Mouse (Mus musculus) urinary bladder, adult 2 months (tissue): ENCODE data around the gene Hist1h2bg. TPM values are rescaled to one million over a fixed set of nuclear protein-coding genes. Genes with fewer than 3 reads are reported as not detected.
A peak's percentile ranks its signal among the peaks of the same experiment; 100 is the strongest.
"Not testable (repeated sequence)": the region's sequence is repeated elsewhere in the genome, so short reads cannot be mapped to it uniquely, and the experiment has no call there.

Experiments used
- DNase-seq: peaks from one replicate; pipeline ENCODE4 v3.0.0; 2022; ENCODE audit warnings: low spot score
- polyA plus RNA-seq: library from polyadenylated mRNA; depleted of rRNA; stranded (reverse); fragments of >200 nt; gene quantifications from 2 replicates; pipeline ENCODE4 v1.2.3, GENCODE M21; 2012; rRNA removed

Gene Hist1h2bg
- polyA plus RNA-seq, result 7.4 and 9.9 TPM in 2 replicates

GRCm38 (mm10) chr13:23571022-23571503 lies at the start of gene Hist1h2bg, which contains the start of gene Hist1h2ae:
Gene Hist1h2bg, plus strand, starts transcription at chr13:23571396.
Gene Hist1h2ae, minus strand, starts transcription at chr13:23571220.
- DNase-seq, result peak; percentile 61

DNA sequence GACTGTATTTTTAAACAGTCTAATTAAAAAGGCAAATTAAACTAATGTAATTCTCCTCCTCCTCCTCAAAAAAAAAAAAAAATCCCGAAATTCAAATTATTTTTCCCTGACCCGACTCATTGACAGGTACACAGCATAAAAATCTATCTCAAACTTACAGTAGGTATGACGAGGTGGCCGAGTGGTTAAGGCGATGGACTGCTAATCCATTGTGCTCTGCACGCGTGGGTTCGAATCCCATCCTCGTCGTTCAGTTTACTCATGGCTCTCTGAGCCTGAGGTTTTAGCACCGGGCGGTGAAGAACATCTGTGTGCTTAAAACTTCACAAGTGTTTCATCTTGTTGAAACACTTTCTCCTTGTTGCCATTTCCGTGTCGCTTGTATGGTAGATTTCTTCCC lies 49.5 kb upstream of the Hist1h2bg start:
- DNase-seq, result peak; percentile 42

GRCm38 (mm10) chr13:23523976-23524375 lies 47.2 kb upstream of the Hist1h2bg start:
- no peak for DNase-seq

DNA sequence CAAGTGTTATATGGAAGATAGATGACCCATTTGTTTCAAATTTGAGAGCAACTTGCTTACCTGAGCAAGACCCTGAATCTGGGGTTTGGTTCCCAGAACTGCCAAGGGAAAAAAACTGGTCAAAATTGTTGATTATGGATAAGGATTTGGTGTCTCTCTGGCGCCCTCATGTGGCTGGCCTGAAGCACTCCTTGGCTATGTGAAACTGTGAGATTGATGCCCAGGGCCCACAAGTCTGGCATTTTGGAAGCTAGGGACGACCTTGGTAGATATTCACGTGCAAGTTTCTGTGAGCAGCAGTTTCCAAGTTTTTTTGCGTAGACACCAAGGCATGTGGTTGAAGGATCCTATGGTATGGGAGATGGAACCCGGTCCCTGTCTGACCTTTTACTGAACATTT lies 46.5 kb upstream of the Hist1h2bg start:
- peak; percentile 58 for DNase-seq

- DNase-seq, result no peak
Observed at GRCm38 (mm10) chr13:23525901-23526300, 45.3 kb upstream of the Hist1h2bg start.

GRCm38 (mm10) chr13:23526312-23526711 lies 44.9 kb upstream of the Hist1h2bg start:
- DNase-seq, result peak; percentile 86

GRCm38 (mm10) chr13:23529005-23529404 lies 42.2 kb upstream of the Hist1h2bg start:
- no peak for DNase-seq

DNA sequence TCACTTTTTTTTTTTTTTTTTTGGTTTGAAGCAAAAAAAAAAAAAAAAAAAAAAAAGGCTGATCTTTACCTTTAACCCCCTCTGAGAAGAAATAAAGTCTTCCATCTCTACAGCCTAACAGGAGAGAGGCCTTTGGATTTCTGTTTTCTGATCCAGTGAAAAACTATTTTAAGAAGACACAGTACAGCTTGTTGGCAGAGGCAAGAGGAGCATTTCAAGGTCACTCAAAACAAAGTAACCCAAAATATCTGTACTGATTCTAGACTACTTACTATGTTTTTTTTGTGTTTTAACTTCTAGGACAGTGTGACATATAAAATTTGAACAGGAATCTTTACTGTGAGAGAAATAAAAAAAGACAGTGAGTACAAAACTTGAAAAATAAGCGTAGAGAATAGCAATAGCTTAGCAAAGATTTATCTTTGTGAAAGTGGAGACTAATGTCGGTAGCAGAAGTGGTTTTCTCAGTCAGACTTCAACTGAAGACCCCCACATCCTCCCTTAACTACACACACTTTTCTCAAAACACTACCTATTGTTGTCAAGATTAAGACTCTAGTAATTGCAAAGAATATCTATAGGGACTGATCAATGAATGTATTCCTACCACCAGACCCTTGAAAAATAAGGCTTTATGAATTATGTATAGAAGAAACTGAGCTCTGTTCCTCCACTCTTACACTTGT lies 41.6 kb upstream of the Hist1h2bg start:
- DNase-seq, result no peak

GRCm38 (mm10) chr13:23530181-23530900 lies 40.9 kb upstream of the Hist1h2bg start:
- peak; percentile 41 for DNase-seq

DNA sequence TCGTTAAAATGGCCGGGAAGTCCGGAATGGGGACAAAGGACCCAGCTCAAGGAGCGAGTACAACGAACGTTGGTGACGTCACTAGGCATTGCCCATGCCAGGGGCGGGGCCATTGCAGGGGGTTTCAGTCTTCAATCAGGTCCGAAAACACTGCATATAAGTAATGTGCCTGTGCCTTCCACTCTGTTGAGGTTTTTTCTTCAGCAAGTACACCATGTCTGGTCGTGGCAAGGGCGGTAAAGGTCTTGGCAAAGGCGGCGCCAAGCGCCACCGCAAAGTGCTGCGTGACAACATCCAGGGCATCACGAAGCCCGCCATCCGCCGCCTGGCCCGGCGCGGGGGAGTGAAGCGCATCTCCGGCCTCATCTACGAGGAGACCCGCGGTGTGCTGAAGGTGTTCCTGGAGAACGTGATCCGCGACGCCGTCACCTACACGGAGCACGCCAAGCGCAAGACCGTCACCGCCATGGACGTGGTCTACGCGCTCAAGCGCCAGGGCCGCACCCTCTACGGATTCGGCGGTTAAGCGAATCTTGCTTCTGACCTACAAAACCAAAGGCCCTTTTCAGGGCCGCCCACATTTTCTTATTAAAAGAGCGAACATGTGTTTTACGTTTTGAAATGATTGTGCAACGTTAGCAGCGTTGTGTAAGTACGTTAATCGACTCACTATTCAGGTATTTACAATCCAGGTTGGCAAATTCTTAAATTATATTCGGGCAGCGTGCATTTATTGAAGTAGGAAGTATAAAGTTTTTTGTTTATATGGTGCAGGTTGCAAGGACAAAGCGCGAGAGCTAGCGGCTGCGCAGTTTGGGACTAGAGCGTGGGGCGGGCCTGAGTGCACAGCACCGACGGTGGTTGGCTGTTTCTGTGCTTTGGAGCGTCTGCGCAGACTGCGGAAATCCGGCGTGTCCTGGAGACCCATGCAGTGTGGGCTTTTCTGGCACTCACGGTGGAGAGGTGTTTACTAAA lies 40.0 kb upstream of the Hist1h2bg start, which contains the start of gene Hist1h4h:
Gene Hist1h4h (plus strand): TSS at position 150 of the 975 bp plus-strand sequence.
- peak; percentile 86 for DNase-seq

DNA sequence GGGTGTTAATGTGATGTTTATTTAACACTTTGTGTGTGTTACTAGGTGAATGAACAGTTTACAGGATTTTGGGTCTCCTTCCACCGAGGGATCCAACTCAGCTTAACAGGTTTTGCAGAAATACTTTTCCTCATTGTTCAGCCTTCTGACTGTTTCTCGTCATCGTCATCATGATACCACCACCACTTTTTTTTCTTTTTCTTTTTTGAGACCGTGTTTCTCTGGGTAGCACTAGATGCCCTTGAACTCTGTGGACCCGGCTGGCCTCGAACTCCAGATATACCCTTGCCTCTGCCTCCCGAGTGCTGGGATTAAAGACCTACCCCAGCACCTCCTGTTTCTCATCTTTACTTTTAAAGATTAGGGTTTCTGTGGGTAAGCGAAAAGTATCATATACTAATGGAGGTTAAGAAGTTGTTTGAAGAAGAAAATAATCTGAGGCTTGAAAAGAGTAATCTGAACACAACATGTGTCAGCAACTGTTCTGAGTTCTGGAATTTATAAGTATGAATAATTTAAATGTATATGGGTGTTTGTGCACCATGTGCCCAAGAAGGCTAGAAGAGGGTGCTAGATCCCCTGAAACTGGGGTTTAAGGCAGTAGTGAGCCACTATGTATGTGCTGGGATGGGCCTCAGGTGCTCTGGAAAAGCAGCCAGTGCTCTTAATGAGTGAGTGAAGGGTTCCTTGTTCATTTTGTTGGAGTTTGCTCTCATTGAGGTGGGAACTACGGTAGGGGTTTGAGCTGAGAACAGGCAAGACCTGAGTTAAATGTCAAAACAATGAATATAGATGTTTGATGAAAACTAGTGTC lies 38.7 kb upstream of the Hist1h2bg start:
- DNase-seq, result no peak

- not testable (repeated sequence) for DNase-seq
Observed at GRCm38 (mm10) chr13:23533560-23534367, 37.4 kb upstream of the Hist1h2bg start, which contains the start of gene Hist1h2af. Gene Hist1h2af, plus strand, starts transcription at chr13:23533906.

DNA sequence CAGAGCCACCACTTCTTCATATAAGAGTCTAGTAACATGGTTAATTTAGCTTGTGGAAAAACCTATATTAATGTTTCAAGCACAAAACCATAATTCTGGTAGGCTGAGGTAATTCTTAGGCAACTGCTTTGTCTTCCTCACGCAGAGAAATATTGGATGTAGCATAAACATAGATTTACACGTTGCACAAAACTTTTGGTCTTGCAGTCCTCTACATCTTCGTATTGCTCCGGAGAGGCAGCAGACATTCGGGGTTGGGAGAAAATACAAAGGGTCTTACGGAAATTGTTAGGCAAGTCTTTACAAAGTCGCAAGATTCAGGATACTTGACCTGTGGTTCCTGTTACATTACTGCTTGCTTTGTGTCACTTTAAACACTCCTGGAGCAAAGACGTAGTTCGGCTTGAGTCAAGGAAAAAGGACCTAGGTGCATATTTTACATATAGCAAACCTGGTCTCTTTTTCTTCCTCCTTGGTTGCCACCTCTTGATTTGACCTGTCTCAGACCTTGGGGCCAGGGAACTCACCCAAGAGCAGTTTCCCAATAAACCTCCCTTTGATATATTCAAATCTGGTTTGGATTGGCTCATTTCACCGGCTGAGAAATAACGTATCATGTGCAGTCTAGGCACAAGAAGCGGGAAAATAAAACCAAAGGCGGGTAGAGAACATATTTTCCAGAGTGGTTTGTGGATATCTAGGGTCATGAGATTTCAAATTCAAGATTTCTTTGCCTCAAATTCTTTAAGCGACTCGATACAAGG lies 36.6 kb upstream of the Hist1h2bg start:
- no peak for DNase-seq

GRCm38 (mm10) chr13:23535137-23536075 lies 35.8 kb upstream of the Hist1h2bg start, which contains the start of gene Hist1h3g:
Gene Hist1h3g, plus strand, starts transcription at chr13:23535422.
- DNase-seq, result peak; percentile 57

- no peak for DNase-seq
Observed at GRCm38 (mm10) chr13:23536076-23536822, 34.9 kb upstream of the Hist1h2bg start.

GRCm38 (mm10) chr13:23537006-23537710 lies 34.0 kb upstream of the Hist1h2bg start:
- DNase-seq, result no peak
